Mouse (Mus musculus): ENCODE results near the gene Dclk1. TPM values are rescaled to one million over a fixed set of nuclear protein-coding genes. Genes with fewer than 3 reads are reported as not detected.

Gene Dclk1
- polyA plus RNA-seq, 1 experiment from 2014 or later: 24.5 TPM

GRCm38 (mm10) chr3:55438824-55439446 lies 196.8 kb downstream of the Dclk1 start:
- Histone ChIP-seq H3K9ac (ENCODE audit: low read depth, low read length) (no peak overlapping the region), H3K4me3 (ENCODE audit: low read length) (no peak overlapping the region), H3K27me3 (ENCODE audit: control insufficient read depth, insufficient read depth, low read length) (peaks cover 2% of the 10 kb centered on the region; the same call in 1 of the 2 replicates), H3K4me1 (ENCODE audit: control insufficient read depth, insufficient read depth, low read length) (no peaks in the 10 kb centered on the region), H3K36me3 (ENCODE audit: control insufficient read depth, insufficient read depth, low read length) (no peaks in the 10 kb centered on the region), H3K4me2 (replicated peaks; ENCODE audit: low read depth, low read length) (no peak overlapping the region), H3K9me3 (ENCODE audit: control insufficient read depth, low read length) (no peaks in the 10 kb centered on the region), H3K27ac (ENCODE audit: low read depth, low read length) (no peak overlapping the region)
- WGBS: 82% methylated on average over 7 of the region's 7 CpGs
- no peak for ATAC-seq (ENCODE audit: low FRiP score, low TSS enrichment)

GRCm38 (mm10) chr3:55440342-55440741 lies 198.2 kb downstream of the Dclk1 start:
- Histone ChIP-seq H3K4me1 (ENCODE audit: control insufficient read depth, insufficient read depth, low read length) (no peaks in the 10 kb centered on the region), H3K9ac (ENCODE audit: low read depth, low read length) (no peak overlapping the region), H3K4me3 (ENCODE audit: low read length) (no peak overlapping the region), H3K9me3 (ENCODE audit: control insufficient read depth, low read length) (no peaks in the 10 kb centered on the region), H3K27me3 (ENCODE audit: control insufficient read depth, insufficient read depth, low read length) (peaks cover 2% of the 10 kb centered on the region; the same call in 1 of the 2 replicates), H3K27ac (ENCODE audit: low read depth, low read length) (no peak overlapping the region), H3K4me2 (replicated peaks; ENCODE audit: low read depth, low read length) (no peak overlapping the region), H3K36me3 (ENCODE audit: control insufficient read depth, insufficient read depth, low read length) (no peaks in the 10 kb centered on the region)
- ATAC-seq (ENCODE audit: low FRiP score, low TSS enrichment): no peak
- 34% methylated on average over 8 of the region's 8 CpGs for WGBS

- Histone ChIP-seq H3K9ac (ENCODE audit: low read depth, low read length) (no peak overlapping the region), H3K27me3 (ENCODE audit: control insufficient read depth, insufficient read depth, low read length) (peaks cover 2% of the 10 kb centered on the region; the same call in 1 of the 2 replicates), H3K27ac (ENCODE audit: low read depth, low read length) (no peak overlapping the region), H3K36me3 (ENCODE audit: control insufficient read depth, insufficient read depth, low read length) (no peaks in the 10 kb centered on the region), H3K4me3 (ENCODE audit: low read length) (no peak overlapping the region), H3K4me1 (ENCODE audit: control insufficient read depth, insufficient read depth, low read length) (no peaks in the 10 kb centered on the region), H3K9me3 (ENCODE audit: control insufficient read depth, low read length) (no peaks in the 10 kb centered on the region), H3K4me2 (replicated peaks; ENCODE audit: low read depth, low read length) (no peak overlapping the region)
- WGBS: 86% methylated on average over 11 of the region's 11 CpGs
- ATAC-seq (ENCODE audit: low FRiP score, low TSS enrichment): no peak
Measured at GRCm38 (mm10) chr3:55442012-55442645, 200.0 kb downstream of the Dclk1 start.

- H3K9me3 ChIP-seq (ENCODE audit: control insufficient read depth, low read length): no peaks in the 10 kb centered on the region
- WGBS: 88% methylated on average over 8 of the region's 8 CpGs
- no peak for ATAC-seq (ENCODE audit: low FRiP score, low TSS enrichment)
- no peaks in the 10 kb centered on the region for H3K27me3 ChIP-seq (ENCODE audit: control insufficient read depth, insufficient read depth, low read length)
- H3K9ac ChIP-seq (ENCODE audit: low read depth, low read length): no peak overlapping the region
- no peaks in the 10 kb centered on the region for H3K36me3 ChIP-seq (ENCODE audit: control insufficient read depth, insufficient read depth, low read length)
- no peak overlapping the region for H3K4me2 ChIP-seq (replicated peaks; ENCODE audit: low read depth, low read length)
- H3K27ac ChIP-seq (ENCODE audit: low read depth, low read length): no peak overlapping the region
- no peak overlapping the region for H3K4me3 ChIP-seq (ENCODE audit: low read length)
- H3K4me1 ChIP-seq (ENCODE audit: control insufficient read depth, insufficient read depth, low read length): no peaks in the 10 kb centered on the region
Measured at GRCm38 (mm10) chr3:55443271-55443670, 201.1 kb downstream of the Dclk1 start.

GRCm38 (mm10) chr3:55443725-55444124 lies 201.6 kb downstream of the Dclk1 start:
- 97% methylated on average over 2 of the region's 2 CpGs for WGBS
- H3K27ac ChIP-seq (ENCODE audit: low read depth, low read length): no peak overlapping the region
- no peaks in the 10 kb centered on the region for H3K9me3 ChIP-seq (ENCODE audit: control insufficient read depth, low read length)
- no peaks in the 10 kb centered on the region for H3K4me1 ChIP-seq (ENCODE audit: control insufficient read depth, insufficient read depth, low read length)
- no peaks in the 10 kb centered on the region for H3K36me3 ChIP-seq (ENCODE audit: control insufficient read depth, insufficient read depth, low read length)
- no peak overlapping the region for H3K9ac ChIP-seq (ENCODE audit: low read depth, low read length)
- H3K4me3 ChIP-seq (ENCODE audit: low read length): no peak overlapping the region
- H3K27me3 ChIP-seq (ENCODE audit: control insufficient read depth, insufficient read depth, low read length): no peaks in the 10 kb centered on the region
- ATAC-seq (ENCODE audit: low FRiP score, low TSS enrichment): no peak
- no peak overlapping the region for H3K4me2 ChIP-seq (replicated peaks; ENCODE audit: low read depth, low read length)

GRCm38 (mm10) chr3:55446681-55447080 lies 204.5 kb downstream of the Dclk1 start:
- no peak for ATAC-seq (ENCODE audit: low FRiP score, low TSS enrichment)
- no peaks in the 10 kb centered on the region for H3K4me1 ChIP-seq (ENCODE audit: control insufficient read depth, insufficient read depth, low read length)
- H3K9me3 ChIP-seq (ENCODE audit: control insufficient read depth, low read length): no peaks in the 10 kb centered on the region
- no peaks in the 10 kb centered on the region for H3K27me3 ChIP-seq (ENCODE audit: control insufficient read depth, insufficient read depth, low read length)
- 90% methylated on average over 7 of the region's 7 CpGs for WGBS
- H3K9ac ChIP-seq (ENCODE audit: low read depth, low read length): no peak overlapping the region
- no peak overlapping the region for H3K27ac ChIP-seq (ENCODE audit: low read depth, low read length)
- H3K36me3 ChIP-seq (ENCODE audit: control insufficient read depth, insufficient read depth, low read length): no peaks in the 10 kb centered on the region
- no peak overlapping the region for H3K4me3 ChIP-seq (ENCODE audit: low read length)
- H3K4me2 ChIP-seq (replicated peaks; ENCODE audit: low read depth, low read length): no peak overlapping the region

- no peak overlapping the region for H3K9ac ChIP-seq (ENCODE audit: low read depth, low read length)
- WGBS: 83% methylated on average over 5 of the region's 5 CpGs
- no peak overlapping the region for H3K27ac ChIP-seq (ENCODE audit: low read depth, low read length)
- H3K9me3 ChIP-seq (ENCODE audit: control insufficient read depth, low read length): no peaks in the 10 kb centered on the region
- no peaks in the 10 kb centered on the region for H3K36me3 ChIP-seq (ENCODE audit: control insufficient read depth, insufficient read depth, low read length)
- no peak overlapping the region for H3K4me2 ChIP-seq (replicated peaks; ENCODE audit: low read depth, low read length)
- H3K4me1 ChIP-seq (ENCODE audit: control insufficient read depth, insufficient read depth, low read length): no peaks in the 10 kb centered on the region
- H3K27me3 ChIP-seq (ENCODE audit: control insufficient read depth, insufficient read depth, low read length): no peaks in the 10 kb centered on the region
- no peak for ATAC-seq (ENCODE audit: low FRiP score, low TSS enrichment)
- H3K4me3 ChIP-seq (ENCODE audit: low read length): no peak overlapping the region
Measured at GRCm38 (mm10) chr3:55447486-55448460, 205.6 kb downstream of the Dclk1 start.

- 87% methylated on average over 2 of the region's 2 CpGs for WGBS
- H3K4me1 ChIP-seq (ENCODE audit: control insufficient read depth, insufficient read depth, low read length): no peaks in the 10 kb centered on the region
- H3K4me2 ChIP-seq (replicated peaks; ENCODE audit: low read depth, low read length): no peak overlapping the region
- H3K36me3 ChIP-seq (ENCODE audit: control insufficient read depth, insufficient read depth, low read length): no peaks in the 10 kb centered on the region
- no peak for ATAC-seq (ENCODE audit: low FRiP score, low TSS enrichment)
- no peaks in the 10 kb centered on the region for H3K27me3 ChIP-seq (ENCODE audit: control insufficient read depth, insufficient read depth, low read length)
- no peak overlapping the region for H3K27ac ChIP-seq (ENCODE audit: low read depth, low read length)
- no peak overlapping the region for H3K9ac ChIP-seq (ENCODE audit: low read depth, low read length)
- no peaks in the 10 kb centered on the region for H3K9me3 ChIP-seq (ENCODE audit: control insufficient read depth, low read length)
- no peak overlapping the region for H3K4me3 ChIP-seq (ENCODE audit: low read length)
Measured at GRCm38 (mm10) chr3:55449148-55449547, 207.0 kb downstream of the Dclk1 start.
